Mouse (Mus musculus) midbrain, embryonic 16.5 days (tissue): Measurements from ENCODE around the gene Asna1. TPM values are rescaled to one million over a fixed set of nuclear protein-coding genes. Genes with fewer than 3 reads are reported as not detected.

Source experiments
- ATAC-seq: fragments of 200-750 bp; cut with Nextera tagmentation; 2 replicates; pipeline ENCODE4 v1.8.0; 2017; ENCODE audit warnings: moderate TSS enrichment
- H3K27ac ChIP-seq: fragments of 300-500 bp; sonication (generic); 2 replicates; pipeline ENCODE4 v1.5.1; 2014; ENCODE audit warnings: mild to moderate bottlenecking, low read length, mixed read lengths
- H3K27me3 ChIP-seq: fragments of 300-500 bp; sonication (generic); 2 replicates; pipeline ENCODE4 v1.6.1; 2014; ENCODE audit warnings: low read depth, low read length, mixed read lengths; ENCODE audit not compliant: control insufficient read depth, insufficient read depth
- H3K36me3 ChIP-seq: fragments of 300-500 bp; sonication (generic); 2 replicates; pipeline ENCODE4 v1.6.1; 2014; ENCODE audit warnings: mild to moderate bottlenecking, low read length, moderate library complexity, mixed read lengths; ENCODE audit not compliant: control insufficient read depth, insufficient read depth
- H3K4me1 ChIP-seq: fragments of 300-500 bp; sonication (generic); 2 replicates; pipeline ENCODE4 v1.6.1; 2014; ENCODE audit warnings: mild to moderate bottlenecking, low read length, mixed read lengths; ENCODE audit not compliant: control insufficient read depth, insufficient read depth
- H3K4me2 ChIP-seq: fragments of 300-500 bp; sonication (generic); 2 replicates; pipeline ENCODE4 v1.6.1; 2014; ENCODE audit warnings: mild to moderate bottlenecking, low read length, mixed read lengths
- H3K4me3 ChIP-seq: fragments of 300-500 bp; sonication (generic); 2 replicates; pipeline ENCODE4 v1.5.1; 2014; ENCODE audit warnings: low read depth, mild to moderate bottlenecking, low read length, moderate library complexity, mixed read lengths
- H3K9ac ChIP-seq: fragments of 300-500 bp; sonication (generic); 2 replicates; pipeline ENCODE4 v1.6.1; 2014; ENCODE audit warnings: low read depth, low read length, mixed read lengths
- H3K9me3 ChIP-seq: fragments of 300-500 bp; sonication (generic); replicated peaks from 2 replicates; pipeline ENCODE4 v1.6.1; 2014; ENCODE audit warnings: mild to moderate bottlenecking, low read length, mixed read lengths; ENCODE audit not compliant: control insufficient read depth, poor library complexity, severe bottlenecking
- WGBS: fragments of 180-500 bp; shearing (Covaris S2); extraction: QIAGEN DNeasy Blood & Tissue Kit; methylation state at CpG from one replicate; pipeline ENCODE4 v1.1.7; 2014; 5-methylcytosine and 5-hydroxymethylcytosine counted together
- polyA plus RNA-seq: library from polyadenylated mRNA; unstranded; fragments of >200 nt; fragmentation: Nextera tagmentation; extraction: Ambion mirVana; gene quantifications from 2 replicates; pipeline ENCODE4 v1.2.1, GENCODE M21; 2015

Gene Asna1
- polyA plus RNA-seq, 1 experiment from 2014 or later: 149 TPM

GRCm38 (mm10) chr8:84989311-84989731 is 35.8 kb downstream of the Asna1 start:
- Histone ChIP-seq H3K27me3 (peaks cover 6% of the 10 kb centered on the region; the same call in 1 of the 2 replicates), H3K4me2 (peak overlapping the region; percentile 91), H3K9me3 (no peaks in the 10 kb centered on the region), H3K9ac (peak overlapping the region; percentile 33; the same call in 1 of the 2 replicates), H3K4me3 (peak overlapping the region; percentile 73), H3K27ac (no peak overlapping the region), H3K4me1 (peaks cover 29% of the 10 kb centered on the region), H3K36me3 (no peaks in the 10 kb centered on the region)
- ATAC-seq: no peak
- 15% methylated on average over 15 of the region's 15 CpGs for WGBS

DNA sequence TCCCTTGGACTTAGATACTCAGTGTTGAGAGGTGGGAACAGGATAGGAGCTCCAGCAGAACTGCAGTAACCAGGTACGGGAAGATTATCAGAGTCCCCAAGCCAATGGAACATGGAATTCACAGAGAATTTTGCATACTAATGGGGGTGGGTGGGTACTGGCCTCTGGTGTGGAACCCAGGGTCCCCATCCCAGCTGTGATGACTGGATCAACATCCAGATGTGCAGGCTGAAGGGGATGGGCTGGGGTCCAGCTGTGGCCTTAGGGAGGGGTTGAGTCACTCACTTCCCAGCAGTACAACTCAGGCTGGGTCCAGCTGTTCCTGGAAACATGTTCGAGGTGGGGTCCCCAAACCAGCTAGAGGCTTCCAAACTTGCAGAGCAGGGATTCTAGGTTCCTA is 37.2 kb downstream of the Asna1 start:
- H3K4me3 ChIP-seq: no peak overlapping the region
- H3K4me2 ChIP-seq: no peak overlapping the region
- no peaks in the 10 kb centered on the region for H3K36me3 ChIP-seq
- H3K9me3 ChIP-seq: no peaks in the 10 kb centered on the region
- WGBS: 70% methylated on average over 2 of the region's 2 CpGs
- no peak overlapping the region for H3K9ac ChIP-seq
- no peak for ATAC-seq
- H3K27me3 ChIP-seq: peaks cover 4% of the 10 kb centered on the region; the same call in 1 of the 2 replicates
- H3K27ac ChIP-seq: no peak overlapping the region
- H3K4me1 ChIP-seq: peaks cover 29% of the 10 kb centered on the region

- WGBS: 86% methylated on average over 5 of the region's 5 CpGs
- no peak for ATAC-seq
- no peak overlapping the region for H3K27ac ChIP-seq
- H3K4me1 ChIP-seq: peaks cover 29% of the 10 kb centered on the region
- no peaks in the 10 kb centered on the region for H3K36me3 ChIP-seq
- no peak overlapping the region for H3K9ac ChIP-seq
- H3K9me3 ChIP-seq: no peaks in the 10 kb centered on the region
- H3K4me3 ChIP-seq: no peak overlapping the region
- no peak overlapping the region for H3K4me2 ChIP-seq
- peaks cover 4% of the 10 kb centered on the region; the same call in 1 of the 2 replicates for H3K27me3 ChIP-seq
Measured at GRCm38 (mm10) chr8:84987388-84987787, 37.7 kb downstream of the Asna1 start.

- H3K27me3 ChIP-seq: peaks cover 4% of the 10 kb centered on the region; the same call in 1 of the 2 replicates
- no peaks in the 10 kb centered on the region for H3K9me3 ChIP-seq
Measured at GRCm38 (mm10) chr8:84986379-84986945, 38.6 kb downstream of the Asna1 start.

GRCm38 (mm10) chr8:84985684-84986378 is 39.2 kb downstream of the Asna1 start:
- peaks cover 28% of the 10 kb centered on the region for H3K4me1 ChIP-seq
- H3K27ac ChIP-seq: peak overlapping the region; percentile 81
- H3K36me3 ChIP-seq: no peaks in the 10 kb centered on the region
- H3K9ac ChIP-seq: peak overlapping the region; percentile 76
- peak; percentile 55 for ATAC-seq
- H3K4me3 ChIP-seq: peak overlapping the region; percentile 56
- H3K27me3 ChIP-seq: peaks cover 4% of the 10 kb centered on the region; the same call in 1 of the 2 replicates
- peak overlapping the region; percentile 100 for H3K4me2 ChIP-seq
- under 1% methylated on average over 53 of the region's 53 CpGs for WGBS
- H3K9me3 ChIP-seq: no peaks in the 10 kb centered on the region

More at GRCm38 (mm10) chr8:84986379-84986945, 38.6 kb downstream of the Asna1 start:
- H3K4me3 ChIP-seq: peak overlapping the region; percentile 56
- peak overlapping the region; percentile 81 for H3K27ac ChIP-seq
- no peaks in the 10 kb centered on the region for H3K36me3 ChIP-seq
- H3K9ac ChIP-seq: peak overlapping the region; percentile 76; the same call in 1 of the 2 replicates
- H3K4me2 ChIP-seq: peak overlapping the region; percentile 100
- no peak; the same call in 1 of the 2 replicates for ATAC-seq
- 37% methylated on average over 8 of the region's 8 CpGs for WGBS
- peaks cover 29% of the 10 kb centered on the region for H3K4me1 ChIP-seq

- Histone ChIP-seq H3K4me2 (peak overlapping the region; percentile 100), H3K36me3 (no peaks in the 10 kb centered on the region), H3K9ac (peak overlapping the region; percentile 76), H3K4me1 (peaks cover 34% of the 10 kb centered on the region), H3K9me3 (no peaks in the 10 kb centered on the region), H3K27me3 (peaks cover 4% of the 10 kb centered on the region; the same call in 1 of the 2 replicates), H3K27ac (peak overlapping the region; percentile 81), H3K4me3 (peak overlapping the region; percentile 56)
- WGBS: under 1% methylated on average over 23 of the region's 23 CpGs
- no peak for ATAC-seq
Measured at GRCm38 (mm10) chr8:84985049-84985683, 39.9 kb downstream of the Asna1 start.

DNA sequence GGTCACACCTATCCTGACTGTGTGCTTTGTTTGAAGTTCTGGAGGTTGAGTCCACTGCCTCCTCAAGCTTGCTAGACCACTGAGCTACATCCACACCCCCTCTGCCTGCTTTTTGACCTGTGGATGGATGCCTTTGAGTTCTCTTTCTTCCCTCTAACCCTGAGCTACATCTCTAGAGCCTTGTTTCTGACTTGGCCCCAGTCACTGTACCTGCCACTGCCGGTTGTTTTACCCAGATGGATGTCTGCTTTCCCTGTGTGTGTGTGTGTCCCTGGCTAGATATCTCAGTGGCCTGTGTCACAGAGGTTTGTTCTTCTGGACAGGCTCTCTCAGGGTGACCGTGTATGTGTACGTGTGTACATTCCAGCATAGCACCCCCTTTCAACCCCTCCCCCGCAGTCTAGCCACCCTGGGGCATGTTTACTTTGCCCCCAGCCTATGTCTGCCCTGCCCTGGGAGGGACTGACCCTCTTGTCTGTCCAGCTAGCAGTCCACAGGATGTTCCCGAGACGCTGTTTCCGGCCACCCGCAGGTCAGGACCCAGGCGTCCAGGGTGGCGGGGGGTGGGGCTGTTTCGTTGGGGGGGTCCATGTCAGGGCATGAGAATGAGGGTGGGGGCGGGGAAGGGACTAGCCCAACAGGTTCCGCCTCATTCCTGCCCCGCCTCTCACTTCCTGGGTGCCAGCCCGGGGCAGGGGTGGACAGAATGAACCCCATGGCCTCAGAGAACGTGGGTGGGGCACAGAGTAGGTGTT is 40.6 kb downstream of the Asna1 start:
- WGBS: 15% methylated on average over 16 of the region's 16 CpGs
- Histone ChIP-seq H3K9me3 (no peaks in the 10 kb centered on the region), H3K4me3 (peak overlapping the region; percentile 56; the same call in 1 of the 2 replicates), H3K4me1 (peaks cover 38% of the 10 kb centered on the region), H3K9ac (peak overlapping the region; percentile 76), H3K27ac (peak overlapping the region; percentile 81), H3K36me3 (no peaks in the 10 kb centered on the region), H3K4me2 (peak overlapping the region; percentile 100), H3K27me3 (peaks cover 4% of the 10 kb centered on the region; the same call in 1 of the 2 replicates)
- no peak for ATAC-seq

DNA sequence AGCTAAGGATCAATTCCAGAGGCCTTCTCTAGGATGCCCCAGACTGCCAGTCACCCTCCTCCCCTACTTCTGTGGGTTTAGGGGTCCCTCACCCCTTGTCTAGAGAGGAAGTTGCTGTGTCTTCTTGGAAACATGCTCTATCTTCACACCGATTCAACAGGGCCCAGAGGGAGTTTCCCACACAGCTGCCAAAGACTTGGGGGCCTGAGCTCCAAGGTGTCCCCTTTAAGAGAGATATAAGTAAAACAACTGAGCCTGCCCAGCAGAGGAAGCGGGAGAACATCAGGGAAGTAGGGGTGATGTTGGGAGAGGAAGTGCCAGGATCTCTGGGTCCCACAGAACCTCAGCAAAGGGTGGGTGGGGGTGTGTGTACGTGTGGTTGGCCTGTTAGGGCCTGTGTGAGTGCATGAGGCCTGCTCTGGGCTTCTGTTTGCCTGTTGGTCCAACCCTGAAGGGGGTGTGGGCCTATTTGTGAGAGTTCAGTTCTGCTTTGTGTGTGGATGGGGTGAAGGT is 42.5 kb downstream of the Asna1 start:
- Histone ChIP-seq H3K27ac (no peak overlapping the region), H3K4me2 (no peak overlapping the region), H3K4me1 (peaks cover 50% of the 10 kb centered on the region), H3K9ac (no peak overlapping the region), H3K36me3 (no peaks in the 10 kb centered on the region), H3K9me3 (no peaks in the 10 kb centered on the region), H3K4me3 (no peak overlapping the region), H3K27me3 (peaks cover 5% of the 10 kb centered on the region; the same call in 1 of the 2 replicates)
- WGBS: 70% methylated on average over 3 of the region's 3 CpGs
- no peak for ATAC-seq
